Mouse (Mus musculus): Measurements from ENCODE around the gene Cblc. TPM values are rescaled to one million over a fixed set of nuclear protein-coding genes. Genes with fewer than 3 reads are reported as not detected.

Cblc gene
- polyA plus RNA-seq, 1 experiment, result not detected

- Histone ChIP-seq H3K4me3 (ENCODE audit: insufficient read depth, poor library complexity, severe bottlenecking) (no peak overlapping the region), H3ac (ENCODE audit: control insufficient read depth, insufficient read length, low read depth) (no peak overlapping the region), H3K79me3 (ENCODE audit: low read depth) (no peaks in the 10 kb centered on the region), H3K79me2 (ENCODE audit: control insufficient read depth, insufficient read depth) (no peaks in the 10 kb centered on the region), H3K27me3 (ENCODE audit: control insufficient read depth, insufficient read depth, insufficient read length) (peaks cover 4% of the 10 kb centered on the region), H3K36me3 (ENCODE audit: control insufficient read depth, insufficient read depth) (no peaks in the 10 kb centered on the region)
- TF ChIP-seq CTCF (IDR thresholded peaks at IDR 0.05; ENCODE audit: control insufficient read depth, insufficient read depth, insufficient read length), result no peak
- TF ChIP-seq CEBPB (IDR thresholded peaks at IDR 0.05; ENCODE audit: low read depth), result no peak
- TF ChIP-seq FOSL1 (IDR thresholded peaks at IDR 0.05; ENCODE audit: insufficient read depth, low read length, poor library complexity, severe bottlenecking), result no peak
- TF ChIP-seq MYOG (IDR thresholded peaks at IDR 0.05; ENCODE audit: control insufficient read depth, extremely low read depth, insufficient read length), result no peak
- no peak for TF ChIP-seq MYOD1 (IDR thresholded peaks at IDR 0.05; ENCODE audit: control insufficient read depth, insufficient read length, low read depth)
- TF ChIP-seq MAX (IDR thresholded peaks at IDR 0.05), result no peak
- no peak for TF ChIP-seq USF1 (IDR thresholded peaks at IDR 0.05; ENCODE audit: low read depth)
Measured at GRCm38 (mm10) chr7:19755851-19756786, 40.5 kb downstream of the Cblc start.

GRCm38 (mm10) chr7:19755008-19755407 is 41.6 kb downstream of the Cblc start:
- Histone ChIP-seq H3K27me3 (ENCODE audit: control insufficient read depth, insufficient read depth, insufficient read length) (peaks cover 1% of the 10 kb centered on the region), H3K79me3 (ENCODE audit: low read depth) (no peaks in the 10 kb centered on the region), H3K4me3 (ENCODE audit: insufficient read depth, poor library complexity, severe bottlenecking) (no peak overlapping the region), H3K79me2 (ENCODE audit: control insufficient read depth, insufficient read depth) (no peaks in the 10 kb centered on the region), H3K36me3 (ENCODE audit: control insufficient read depth, insufficient read depth) (no peaks in the 10 kb centered on the region), H3ac (ENCODE audit: control insufficient read depth, insufficient read length, low read depth) (no peak overlapping the region)
- TF ChIP-seq MAX (IDR thresholded peaks at IDR 0.05), result no peak
- no peak for TF ChIP-seq FOSL1 (IDR thresholded peaks at IDR 0.05; ENCODE audit: insufficient read depth, low read length, poor library complexity, severe bottlenecking)
- no peak for TF ChIP-seq MYOD1 (IDR thresholded peaks at IDR 0.05; ENCODE audit: control insufficient read depth, insufficient read length, low read depth)

GRCm38 (mm10) chr7:19754065-19754464 is 42.5 kb downstream of the Cblc start:
- H3K4me3 ChIP-seq (ENCODE audit: insufficient read depth, poor library complexity, severe bottlenecking), result no peak overlapping the region
- H3K79me3 ChIP-seq (ENCODE audit: low read depth), result no peaks in the 10 kb centered on the region
- H3ac ChIP-seq (ENCODE audit: control insufficient read depth, insufficient read length, low read depth), result no peak overlapping the region
- no peaks in the 10 kb centered on the region for H3K79me2 ChIP-seq (ENCODE audit: control insufficient read depth, insufficient read depth)
- TF ChIP-seq MAX (IDR thresholded peaks at IDR 0.05), result no peak
- TF ChIP-seq FOSL1 (IDR thresholded peaks at IDR 0.05; ENCODE audit: insufficient read depth, low read length, poor library complexity, severe bottlenecking), result no peak
- H3K36me3 ChIP-seq (ENCODE audit: control insufficient read depth, insufficient read depth), result no peaks in the 10 kb centered on the region
- H3K27me3 ChIP-seq (ENCODE audit: control insufficient read depth, insufficient read depth, insufficient read length), result no peaks in the 10 kb centered on the region

GRCm38 (mm10) chr7:19753587-19753986 is 43.0 kb downstream of the Cblc start:
- TF ChIP-seq MAX (IDR thresholded peaks at IDR 0.05) (no peak), CTCF (IDR thresholded peaks at IDR 0.05; ENCODE audit: control insufficient read depth, insufficient read depth, insufficient read length) (no peak), USF1 (IDR thresholded peaks at IDR 0.05; ENCODE audit: low read depth) (no peak)
- Histone ChIP-seq H3K4me3 (ENCODE audit: insufficient read depth, poor library complexity, severe bottlenecking) (no peak overlapping the region), H3ac (ENCODE audit: control insufficient read depth, insufficient read length, low read depth) (no peak overlapping the region), H3K79me3 (ENCODE audit: low read depth) (no peaks in the 10 kb centered on the region), H3K27me3 (ENCODE audit: control insufficient read depth, insufficient read depth, insufficient read length) (no peaks in the 10 kb centered on the region), H3K79me2 (ENCODE audit: control insufficient read depth, insufficient read depth) (no peaks in the 10 kb centered on the region), H3K36me3 (ENCODE audit: control insufficient read depth, insufficient read depth) (no peaks in the 10 kb centered on the region)

GRCm38 (mm10) chr7:19752652-19753051 is 44.0 kb downstream of the Cblc start:
- H3ac ChIP-seq (ENCODE audit: control insufficient read depth, insufficient read length, low read depth), result no peak overlapping the region
- H3K79me3 ChIP-seq (ENCODE audit: low read depth), result no peaks in the 10 kb centered on the region
- H3K27me3 ChIP-seq (ENCODE audit: control insufficient read depth, insufficient read depth, insufficient read length), result no peaks in the 10 kb centered on the region
- H3K36me3 ChIP-seq (ENCODE audit: control insufficient read depth, insufficient read depth), result no peaks in the 10 kb centered on the region
- H3K4me3 ChIP-seq (ENCODE audit: insufficient read depth, poor library complexity, severe bottlenecking), result no peak overlapping the region
- no peak for TF ChIP-seq CTCF (IDR thresholded peaks at IDR 0.05; ENCODE audit: control insufficient read depth, insufficient read depth, insufficient read length)
- H3K79me2 ChIP-seq (ENCODE audit: control insufficient read depth, insufficient read depth), result no peaks in the 10 kb centered on the region

GRCm38 (mm10) chr7:19751070-19751383 is 45.6 kb downstream of the Cblc start:
- no peak overlapping the region for H3K4me3 ChIP-seq (ENCODE audit: insufficient read depth, poor library complexity, severe bottlenecking)

More at GRCm38 (mm10) chr7:19751070-19751383, 45.6 kb downstream of the Cblc start:
- Histone ChIP-seq H3K79me3 (ENCODE audit: low read depth) (no peaks in the 10 kb centered on the region), H3K36me3 (ENCODE audit: control insufficient read depth, insufficient read depth) (no peaks in the 10 kb centered on the region), H3K27me3 (ENCODE audit: control insufficient read depth, insufficient read depth, insufficient read length) (no peaks in the 10 kb centered on the region), H3ac (ENCODE audit: control insufficient read depth, insufficient read length, low read depth) (no peak overlapping the region), H3K79me2 (ENCODE audit: control insufficient read depth, insufficient read depth) (no peaks in the 10 kb centered on the region)
- TF ChIP-seq MYOG (IDR thresholded peaks at IDR 0.05; ENCODE audit: control insufficient read depth, extremely low read depth, insufficient read length) (no peak), USF1 (IDR thresholded peaks at IDR 0.05; ENCODE audit: low read depth) (no peak), CEBPB (IDR thresholded peaks at IDR 0.05; ENCODE audit: low read depth) (no peak), CTCF (IDR thresholded peaks at IDR 0.05; ENCODE audit: control insufficient read depth, insufficient read depth, insufficient read length) (no peak), FOSL1 (IDR thresholded peaks at IDR 0.05; ENCODE audit: insufficient read depth, low read length, poor library complexity, severe bottlenecking) (no peak), MYOD1 (IDR thresholded peaks at IDR 0.05; ENCODE audit: control insufficient read depth, insufficient read length, low read depth) (no peak), MAX (IDR thresholded peaks at IDR 0.05) (no peak)

Data from C2C12 (cell line).